Mouse (Mus musculus): ENCODE data around the gene Kdsr. TPM values are rescaled to one million over a fixed set of nuclear protein-coding genes. Genes with fewer than 3 reads are reported as not detected.

Gene Kdsr
- 6.3 and 6.4 TPM in 2 replicates for polyA plus RNA-seq (2015; fragmentation: Nextera tagmentation; extraction: Ambion mirVana)

DNA sequence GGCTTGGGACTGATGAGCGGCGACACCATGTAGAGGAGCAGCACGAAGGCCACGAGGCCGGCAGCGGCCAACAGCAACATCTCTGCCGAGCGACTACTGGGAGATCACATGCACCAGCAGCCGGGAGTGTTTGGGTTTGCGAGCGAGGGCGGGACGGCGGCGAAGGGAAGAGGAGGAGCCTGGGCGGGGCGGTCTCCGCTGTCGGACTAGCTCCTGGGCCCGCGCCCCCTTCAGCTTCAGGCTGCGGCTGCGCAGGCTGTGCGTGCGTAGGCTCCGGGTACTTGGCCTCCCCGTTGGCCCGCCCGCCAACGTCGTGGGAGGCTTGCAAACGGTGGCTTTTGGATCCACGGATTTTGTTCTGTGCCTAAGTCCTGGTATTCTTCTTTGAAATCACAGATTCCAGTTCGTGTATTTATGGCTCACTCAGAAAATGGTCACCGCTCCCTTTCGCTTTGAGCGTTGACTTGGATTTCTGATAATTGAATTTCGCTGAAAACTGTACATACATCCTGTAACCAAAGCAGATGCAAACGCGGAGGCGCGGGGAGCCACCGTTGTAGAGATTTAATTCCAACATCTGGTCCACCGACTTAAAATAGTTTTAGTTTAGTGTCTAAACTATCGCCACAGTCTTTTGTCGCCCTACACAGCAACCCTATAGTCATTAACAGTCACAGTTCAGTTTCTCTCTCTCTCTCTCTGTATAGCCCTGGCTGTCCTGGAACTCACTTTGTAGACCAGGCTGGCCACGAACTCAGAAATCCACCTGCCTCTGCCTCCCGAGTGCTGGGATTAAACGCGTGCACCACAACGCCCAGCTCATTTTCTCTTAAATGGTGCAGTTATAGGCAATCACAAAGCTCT, at the start of gene Kdsr:
Kdsr (minus strand) TSS at position 156 of the 864 bp plus-strand sequence.

GRCm38 (mm10) chr1:106796542-106796924, 37.0 kb upstream of the Kdsr start, which contains the start of gene Vps4b:
TSS of gene Vps4b (minus strand) at chr1:106796728.

DNA sequence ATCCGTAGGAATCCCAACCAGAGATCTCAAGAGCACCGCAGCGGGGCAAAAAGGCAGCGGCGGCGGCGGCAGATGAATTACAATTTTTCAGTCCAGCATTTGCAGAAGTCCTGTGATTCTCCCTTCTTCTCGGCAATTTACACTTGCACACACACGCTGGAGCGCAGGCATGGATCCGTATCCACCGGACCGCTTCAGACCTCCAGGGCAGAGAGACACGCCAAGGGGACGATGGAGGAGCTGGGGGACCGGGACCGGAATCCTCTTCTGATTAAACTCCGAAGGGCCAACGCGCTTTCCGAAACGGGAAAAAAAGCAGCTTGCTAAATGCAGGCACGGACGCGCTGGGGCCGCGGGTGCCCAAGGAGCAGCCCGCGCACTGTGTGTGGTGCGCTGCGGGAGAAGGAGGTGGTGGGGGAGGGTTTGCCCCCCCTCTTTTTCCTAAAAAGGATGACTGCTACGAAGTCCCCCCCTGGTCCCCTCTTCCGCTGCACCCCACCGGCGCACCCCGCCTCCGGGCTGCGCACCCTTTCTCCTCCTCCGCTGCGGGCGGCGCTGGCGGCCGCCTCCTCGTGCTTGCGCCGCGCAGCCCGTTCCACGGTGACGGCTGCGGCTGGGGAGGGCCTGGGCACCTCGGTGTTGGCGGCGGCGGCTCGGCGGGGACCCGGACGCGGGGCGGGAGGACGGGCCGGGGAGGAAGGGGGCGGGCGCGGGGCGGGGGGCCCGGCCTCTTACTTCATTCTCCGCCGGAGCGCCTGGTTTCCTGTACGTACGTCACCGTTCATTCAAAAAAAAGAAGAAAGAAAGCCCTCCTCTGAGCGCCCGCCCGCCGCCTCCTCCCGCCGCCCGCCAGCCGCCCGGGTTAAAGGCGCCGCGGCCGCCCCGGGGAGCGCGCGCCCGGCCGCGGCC, 45.7 kb downstream of the Kdsr start, which contains the start of gene Bcl2:
Bcl2 (minus strand) TSS at position 654 of the 909 bp plus-strand sequence.

Other genes starting within 250 kb of the Kdsr start
- gene Bcl2, start 45.5 kb downstream of the Kdsr start, polyA plus RNA-seq (2015; fragmentation: Nextera tagmentation; extraction: Ambion mirVana) = 5.5 and 6.0 TPM in 2 replicates
- gene Vps4b, start 37.0 kb upstream of the Kdsr start, polyA plus RNA-seq (2015; fragmentation: Nextera tagmentation; extraction: Ambion mirVana) = 26.4 and 27.8 TPM in 2 replicates
- gene Serpinb5, start 101.4 kb upstream of the Kdsr start, polyA plus RNA-seq (2015; fragmentation: Nextera tagmentation; extraction: Ambion mirVana) = 10.0 TPM in 1 of 2 replicates, not detected in the other
- 0.14 and 12.3 TPM in 2 replicates for gene Serpinb12, start 174.7 kb upstream of the Kdsr start, polyA plus RNA-seq (2015; fragmentation: Nextera tagmentation; extraction: Ambion mirVana)
- not detected in 2 replicates for gene Serpinb13, start 221.3 kb upstream of the Kdsr start, polyA plus RNA-seq (2015; fragmentation: Nextera tagmentation; extraction: Ambion mirVana)